Mouse (Mus musculus) c-Kit-negative CD71-positive TER-119-positive erythroid progenitor cells, embryonic 14.5 days (primary cell): Measurements from ENCODE around the gene H2-T23.
A peak's percentile ranks its signal among the peaks of the same experiment; 100 is the strongest.
"Not testable (repeated sequence)": the region's sequence is repeated elsewhere in the genome, so short reads cannot be mapped to it uniquely, and the experiment has no call there.

Experiments
- DNase-seq: peaks from one replicate; pipeline ENCODE4 v3.0.0-alpha.2; 2013; ENCODE audit warnings: low read depth, low spot score

The H2-T23 gene

GRCm38 (mm10) chr17:36023710-36024654, 8.7 kb downstream of the H2-T23 start:
- DNase-seq, result no peak

DNA sequence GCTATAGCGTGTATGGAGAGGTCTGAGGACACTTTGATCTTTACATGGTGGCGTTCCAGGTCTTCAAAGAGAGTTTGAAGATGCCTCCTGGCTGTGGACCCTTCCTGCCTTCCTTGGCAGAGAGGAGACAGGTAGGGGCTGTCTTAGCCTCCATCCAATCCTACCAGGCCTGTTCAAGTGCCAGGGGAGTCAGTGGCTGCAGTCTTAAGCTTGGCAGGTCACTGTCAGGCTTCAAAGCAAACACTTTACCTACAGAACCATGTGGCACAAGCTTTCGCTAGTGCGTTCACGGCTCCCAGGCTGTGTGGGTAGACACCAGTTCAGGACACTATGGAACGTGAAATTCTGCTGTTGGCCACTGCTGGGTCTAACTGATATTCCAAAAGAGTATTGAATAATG, 9.7 kb downstream of the H2-T23 start:
- DNase-seq, result no peak

DNA sequence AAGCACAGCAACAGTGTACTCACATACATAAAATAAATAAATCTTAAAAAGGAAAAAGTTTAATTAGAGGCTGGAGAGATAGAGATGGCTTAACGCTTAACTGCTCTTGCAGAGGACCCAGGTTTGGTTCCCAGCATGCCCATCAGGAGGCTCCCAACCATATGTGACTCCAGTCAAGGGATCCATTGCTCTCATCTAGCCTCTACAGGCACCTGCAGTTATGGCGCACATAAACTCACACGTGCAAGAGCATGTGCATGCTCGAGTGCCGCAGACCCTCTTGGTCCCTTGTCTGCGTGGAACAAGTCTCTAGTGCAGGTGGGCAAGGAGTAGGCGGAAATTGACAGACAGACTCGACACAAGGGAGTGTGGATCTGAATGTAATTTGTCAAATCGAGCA, 10.6 kb downstream of the H2-T23 start:
- DNase-seq, result no peak

GRCm38 (mm10) chr17:36021309-36021708, 11.3 kb downstream of the H2-T23 start:
- no peak for DNase-seq

- DNase-seq, result no peak
Measured at GRCm38 (mm10) chr17:36020191-36021073, 12.2 kb downstream of the H2-T23 start, which contains the start of gene H2-T24. Gene H2-T24, minus strand, starts transcription at chr17:36020560.

DNA sequence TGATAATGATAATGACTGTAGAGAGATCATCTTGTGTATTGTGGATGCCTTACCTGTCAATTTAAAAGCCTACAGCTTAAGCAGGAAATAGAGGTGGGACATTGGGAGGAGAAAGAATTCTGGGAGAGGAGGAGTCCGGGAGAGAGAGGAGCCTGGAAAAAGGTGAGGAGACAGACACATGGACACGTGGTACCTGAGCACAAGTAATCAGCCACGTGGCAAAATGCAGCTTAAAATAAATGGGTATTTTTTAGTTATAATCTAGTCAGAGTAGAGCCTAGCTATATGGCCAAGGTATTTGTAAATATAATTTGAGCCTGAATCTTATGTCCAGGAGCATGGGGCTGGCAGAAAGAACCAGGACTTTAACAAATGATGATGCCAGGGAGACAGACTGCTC, 13.1 kb downstream of the H2-T23 start:
- no peak for DNase-seq

GRCm38 (mm10) chr17:36018979-36019378, 13.7 kb downstream of the H2-T23 start:
- DNase-seq, result no peak

- DNase-seq, result no peak
Measured at GRCm38 (mm10) chr17:36017046-36017445, 15.6 kb downstream of the H2-T23 start.

- no peak for DNase-seq
Measured at GRCm38 (mm10) chr17:36014977-36015376, 17.7 kb downstream of the H2-T23 start.

GRCm38 (mm10) chr17:36004409-36004808, 28.2 kb downstream of the H2-T23 start:
- not testable (repeated sequence) for DNase-seq

GRCm38 (mm10) chr17:36003331-36003730, 29.3 kb downstream of the H2-T23 start:
- DNase-seq, result no peak

DNA sequence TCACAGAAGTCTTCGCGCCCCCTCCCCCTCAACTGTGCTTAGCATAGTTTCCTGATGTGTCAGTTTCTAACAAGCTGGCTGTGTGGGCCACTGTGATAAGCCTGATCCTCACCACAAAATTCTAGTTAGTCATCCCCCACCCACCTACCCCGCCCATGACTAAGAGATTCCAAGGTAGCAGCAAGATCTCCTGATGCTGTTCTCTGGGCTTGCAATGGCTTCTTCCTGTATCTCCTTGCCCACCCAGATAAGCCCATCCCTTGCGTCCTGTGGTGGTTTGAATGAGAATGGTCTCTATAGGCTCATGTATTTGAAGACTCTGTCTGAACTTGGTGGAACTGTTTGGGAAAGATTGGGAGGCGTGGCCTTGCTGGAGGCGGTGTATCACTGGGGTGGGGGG, 30.7 kb downstream of the H2-T23 start:
- DNase-seq, result peak; percentile 74

DNA sequence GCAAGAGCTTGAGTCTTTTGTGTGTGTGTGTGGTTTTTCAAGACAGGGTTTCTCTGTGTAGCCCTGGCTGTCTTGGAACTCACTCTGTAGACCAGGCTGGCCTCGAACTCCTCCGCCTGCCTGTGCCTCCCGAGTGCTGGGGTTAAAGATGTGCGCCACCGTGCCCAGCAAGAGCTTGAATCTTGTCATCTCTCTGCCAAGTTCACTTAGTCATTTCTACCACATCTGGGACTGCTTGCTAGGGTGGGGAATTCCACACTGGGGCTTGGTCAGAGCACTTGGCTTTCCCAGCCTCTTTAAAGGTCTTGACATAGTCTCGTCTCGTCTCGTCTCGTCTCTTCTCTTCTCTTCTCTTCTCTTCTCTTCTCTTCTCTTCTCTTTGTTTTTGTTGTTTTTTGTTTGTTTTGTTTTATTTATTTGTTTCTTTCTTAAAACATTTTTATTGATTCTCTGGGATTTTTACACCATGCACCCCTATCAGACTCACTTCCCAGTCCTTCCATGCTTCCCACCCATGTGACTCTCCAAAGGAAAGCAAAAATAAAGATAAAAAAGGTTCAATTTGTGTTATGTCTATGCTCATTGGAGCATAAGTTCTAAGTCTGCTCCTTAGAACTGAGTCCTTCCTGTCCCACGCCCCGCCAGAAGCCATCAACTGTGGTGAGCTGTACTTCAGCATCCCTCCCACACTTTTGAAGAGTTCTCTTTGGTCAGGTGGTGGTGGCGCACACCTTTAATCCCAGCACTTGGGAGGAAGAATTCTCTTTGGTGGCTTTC, 31.3 kb downstream of the H2-T23 start:
- peak; percentile 44 for DNase-seq

DNA sequence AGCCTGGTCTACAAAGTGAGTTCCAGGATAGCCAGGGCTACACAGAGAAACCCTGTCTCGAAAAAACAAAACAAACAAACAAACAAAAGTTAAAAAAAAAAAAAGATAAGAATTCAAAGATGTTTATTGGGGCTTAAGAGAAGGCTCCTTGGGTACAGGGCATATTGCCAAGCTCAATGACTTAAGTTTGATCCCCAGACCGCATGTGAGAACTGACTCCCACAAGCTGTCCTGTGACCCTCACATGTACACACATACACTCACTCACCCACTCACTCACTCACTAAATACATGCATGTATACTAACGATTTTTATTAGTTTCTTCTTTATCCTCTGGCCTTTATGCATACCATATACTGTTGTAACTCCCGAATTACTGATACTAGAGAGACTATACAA, 32.3 kb downstream of the H2-T23 start:
- no peak for DNase-seq

DNA sequence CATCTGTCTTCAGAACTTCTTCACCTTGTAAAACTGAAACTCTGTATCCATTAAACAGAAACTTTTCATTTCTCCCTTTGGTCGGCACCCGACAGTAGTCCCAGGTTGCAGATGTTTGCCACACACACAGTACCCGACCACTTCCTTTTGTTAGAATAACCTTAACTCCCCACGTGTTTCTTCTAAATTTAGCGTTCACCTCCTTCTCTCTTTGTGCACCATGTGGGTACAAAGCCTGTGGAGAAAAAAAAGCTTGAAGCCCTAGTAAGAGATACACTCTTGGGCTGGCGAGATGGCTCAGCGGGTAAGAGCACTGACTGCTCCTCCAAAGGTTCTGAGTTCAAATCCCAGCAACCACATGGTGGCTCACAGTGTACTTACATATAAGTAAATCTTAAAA, 33.3 kb downstream of the H2-T23 start:
- DNase-seq, result no peak

- no peak for DNase-seq
Measured at GRCm38 (mm10) chr17:35998545-35999305, 33.9 kb downstream of the H2-T23 start.

DNA sequence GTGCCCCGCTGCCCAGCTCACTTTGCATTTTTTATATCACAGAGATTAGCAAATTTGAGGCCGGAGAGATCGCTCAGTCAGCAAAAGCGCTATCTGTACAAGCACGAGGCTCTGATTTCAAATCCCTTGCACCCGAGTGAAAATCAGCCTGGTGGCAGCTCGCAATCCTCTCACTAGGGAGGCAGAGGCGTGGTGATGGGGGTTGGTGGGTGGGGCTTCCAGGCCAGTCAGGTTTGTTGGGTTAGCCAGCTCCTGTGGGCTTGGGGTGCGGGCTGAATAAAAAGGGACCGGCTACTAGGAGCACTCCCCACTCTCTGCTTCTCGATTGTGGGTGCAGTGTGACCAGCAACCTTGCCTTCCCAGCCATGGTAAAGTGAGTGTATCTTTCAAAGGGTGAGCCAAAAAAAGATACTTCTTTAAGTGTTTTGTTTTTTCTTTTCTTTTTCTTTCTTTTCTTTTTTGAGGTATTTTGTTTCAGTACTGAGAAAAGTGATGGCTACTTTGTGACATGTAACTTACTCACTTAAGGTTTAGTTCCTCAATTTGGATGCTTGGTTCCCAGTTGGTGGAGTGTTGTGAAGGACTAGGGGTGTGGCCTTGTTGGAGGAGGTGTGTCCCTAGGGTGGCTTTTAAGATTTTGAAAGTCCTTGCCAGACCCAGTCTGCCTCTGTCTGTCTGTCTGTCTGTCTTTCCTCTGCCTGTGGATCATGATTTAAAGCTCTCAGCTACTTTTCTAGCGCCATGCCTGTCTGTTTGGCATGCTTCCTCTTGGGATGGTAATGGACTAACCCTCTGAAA, 34.7 kb downstream of the H2-T23 start:
- peak; percentile 51 for DNase-seq

- peak; percentile 99 for DNase-seq
Measured at GRCm38 (mm10) chr17:35996949-35997348, 35.7 kb downstream of the H2-T23 start.

DNA sequence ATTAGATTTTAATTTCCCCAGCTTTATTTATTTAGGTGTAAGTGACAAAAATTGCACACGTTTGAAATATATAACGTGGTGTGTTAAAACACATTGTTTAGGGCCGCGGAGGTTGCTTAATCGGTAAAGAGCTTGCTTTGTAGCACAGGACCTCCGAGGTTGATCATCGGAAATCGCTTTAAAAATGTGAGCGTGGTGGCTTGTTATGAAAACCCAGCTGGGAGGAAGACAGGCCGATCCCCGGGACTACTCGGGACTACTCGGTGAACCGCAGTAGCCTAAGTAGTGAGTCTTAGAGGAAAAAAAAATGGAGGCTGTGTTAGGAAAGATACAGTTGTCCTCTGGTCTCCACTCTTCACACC, 37.8 kb downstream of the H2-T23 start:
- DNase-seq, result no peak
